Mouse (Mus musculus) kidney, embryonic 14.5 days (tissue): ENCODE results near the gene Wdpcp. TPM values are rescaled to one million over a fixed set of nuclear protein-coding genes. Genes with fewer than 3 reads are reported as not detected.

ENCODE experiments used
- ATAC-seq: fragments of 200-750 bp; cut with Nextera tagmentation; 2 replicates; pipeline ENCODE4 v1.8.0; 2017; ENCODE audit warnings: moderate number of reproducible peaks, mild to moderate bottlenecking, moderate TSS enrichment, moderate library complexity; ENCODE audit not compliant: low FRiP score, low TSS enrichment
- H3K27ac ChIP-seq: fragments of 300-500 bp; sonication (generic); 2 replicates; pipeline ENCODE4 v1.5.1; 2014; ENCODE audit warnings: low read depth, mild to moderate bottlenecking, low read length, moderate library complexity, mixed read lengths
- H3K27me3 ChIP-seq: fragments of 300-500 bp; sonication (generic); 2 replicates; pipeline ENCODE4 v1.6.1; 2014; ENCODE audit warnings: mild to moderate bottlenecking, low read length; ENCODE audit not compliant: control insufficient read depth, insufficient read depth
- H3K36me3 ChIP-seq: fragments of 300-500 bp; sonication (generic); 2 replicates; pipeline ENCODE4 v1.6.1; 2014; ENCODE audit warnings: low read length, mixed read lengths; ENCODE audit not compliant: control insufficient read depth, insufficient read depth
- H3K4me1 ChIP-seq: fragments of 300-500 bp; sonication (generic); 2 replicates; pipeline ENCODE4 v1.6.1; 2014; ENCODE audit warnings: low read length, mixed read lengths; ENCODE audit not compliant: control insufficient read depth, insufficient read depth
- H3K4me2 ChIP-seq: fragments of 300-500 bp; sonication (generic); replicated peaks from 2 replicates; pipeline ENCODE4 v1.6.1; 2014; ENCODE audit warnings: low read depth, mild to moderate bottlenecking, low read length
- H3K4me3 ChIP-seq: fragments of 300-500 bp; sonication (generic); 2 replicates; pipeline ENCODE4 v1.5.1; 2014; ENCODE audit warnings: mild to moderate bottlenecking, low read length
- H3K9ac ChIP-seq: fragments of 300-500 bp; sonication (generic); 2 replicates; pipeline ENCODE4 v1.6.1; 2014; ENCODE audit warnings: low read depth, mild to moderate bottlenecking, low read length, moderate library complexity
- H3K9me3 ChIP-seq: fragments of 300-500 bp; sonication (generic); 2 replicates; pipeline ENCODE4 v1.6.1; 2016; ENCODE audit warnings: low read length; ENCODE audit not compliant: control insufficient read depth
- WGBS: fragments of 180-500 bp; shearing (Covaris S2); extraction: QIAGEN DNeasy Blood & Tissue Kit; methylation state at CpG from one replicate; pipeline ENCODE4 v1.1.7; 2014; 5-methylcytosine and 5-hydroxymethylcytosine counted together
- polyA plus RNA-seq: library from polyadenylated mRNA; unstranded; fragments of >200 nt; fragmentation: Nextera tagmentation; extraction: Ambion mirVana; gene quantifications from 2 replicates; pipeline ENCODE4 v1.2.1, GENCODE M21; 2014

Gene Wdpcp
- polyA plus RNA-seq, 1 experiment from 2014 or later: 11.4 TPM

GRCm38 (mm10) chr11:21749487-21749886 is 177.5 kb downstream of the Wdpcp start:
- no peak overlapping the region for H3K9ac ChIP-seq
- H3K4me2 ChIP-seq: no peak overlapping the region
- no peak overlapping the region for H3K27ac ChIP-seq
- H3K9me3 ChIP-seq: no peaks in the 10 kb centered on the region
- whole genome bisulfite sequencing: 76% methylated on average over 4 of the region's 4 CpGs
- no peak overlapping the region for H3K4me3 ChIP-seq
- no peak for ATAC-seq
- H3K36me3 ChIP-seq: no peaks in the 10 kb centered on the region
- no peaks in the 10 kb centered on the region for H3K27me3 ChIP-seq
- H3K4me1 ChIP-seq: no peaks in the 10 kb centered on the region

GRCm38 (mm10) chr11:21763201-21763600 is 191.2 kb downstream of the Wdpcp start:
- H3K4me1 ChIP-seq: no peaks in the 10 kb centered on the region
- H3K27me3 ChIP-seq: no peaks in the 10 kb centered on the region
- H3K9me3 ChIP-seq: no peaks in the 10 kb centered on the region
- no peak overlapping the region for H3K4me2 ChIP-seq
- WGBS: 88% methylated on average over 4 of the region's 4 CpGs
- ATAC-seq: no peak
- no peak overlapping the region for H3K4me3 ChIP-seq
- H3K9ac ChIP-seq: no peak overlapping the region
- H3K27ac ChIP-seq: no peak overlapping the region
- H3K36me3 ChIP-seq: no peaks in the 10 kb centered on the region

- Histone ChIP-seq H3K4me2 (no peak overlapping the region), H3K9me3 (no peaks in the 10 kb centered on the region), H3K27me3 (no peaks in the 10 kb centered on the region), H3K4me1 (no peaks in the 10 kb centered on the region), H3K4me3 (no peak overlapping the region), H3K27ac (no peak overlapping the region), H3K36me3 (no peaks in the 10 kb centered on the region), H3K9ac (no peak overlapping the region)
- WGBS: 92% methylated on average over 3 of the region's 3 CpGs
- ATAC-seq: no peak
Observed at GRCm38 (mm10) chr11:21788831-21789230, 216.8 kb downstream of the Wdpcp start.

GRCm38 (mm10) chr11:21824941-21825340 is 252.9 kb downstream of the Wdpcp start:
- H3K4me3 ChIP-seq: no peak overlapping the region
- H3K9ac ChIP-seq: no peak overlapping the region
- H3K4me2 ChIP-seq: no peak overlapping the region
- ATAC-seq: no peak
- WGBS: 91% methylated on average over 3 of the region's 3 CpGs
- no peaks in the 10 kb centered on the region for H3K9me3 ChIP-seq
- H3K4me1 ChIP-seq: no peaks in the 10 kb centered on the region
- no peaks in the 10 kb centered on the region for H3K27me3 ChIP-seq
- H3K27ac ChIP-seq: no peak overlapping the region
- no peaks in the 10 kb centered on the region for H3K36me3 ChIP-seq

- no peak for ATAC-seq
- H3K36me3 ChIP-seq: no peaks in the 10 kb centered on the region
- no peak overlapping the region for H3K4me3 ChIP-seq
- no peaks in the 10 kb centered on the region for H3K4me1 ChIP-seq
- WGBS: 60% methylated on average over 1 of the region's 1 CpGs
- H3K9ac ChIP-seq: no peak overlapping the region
- H3K9me3 ChIP-seq: no peaks in the 10 kb centered on the region
- H3K4me2 ChIP-seq: no peak overlapping the region
- H3K27me3 ChIP-seq: no peaks in the 10 kb centered on the region
- H3K27ac ChIP-seq: no peak overlapping the region
Observed at GRCm38 (mm10) chr11:21826521-21826920, 254.5 kb downstream of the Wdpcp start.

- H3K36me3 ChIP-seq: no peaks in the 10 kb centered on the region
- no peak for ATAC-seq
- H3K4me3 ChIP-seq: no peak overlapping the region
- H3K27ac ChIP-seq: no peak overlapping the region
- no peaks in the 10 kb centered on the region for H3K27me3 ChIP-seq
- no peaks in the 10 kb centered on the region for H3K4me1 ChIP-seq
- WGBS: 100% methylated on average over 2 of the region's 2 CpGs
- no peaks in the 10 kb centered on the region for H3K9me3 ChIP-seq
- H3K4me2 ChIP-seq: no peak overlapping the region
- H3K9ac ChIP-seq: no peak overlapping the region
Observed at GRCm38 (mm10) chr11:21847040-21847439, 275.0 kb downstream of the Wdpcp start.

- ATAC-seq: peak; percentile 49; the same call in 1 of the 2 replicates
- no peaks in the 10 kb centered on the region for H3K4me1 ChIP-seq
- WGBS: 26% methylated on average over 6 of the region's 6 CpGs
Observed at GRCm38 (mm10) chr11:21864000-21864399, 292.0 kb downstream of the Wdpcp start.

GRCm38 (mm10) chr11:21864516-21864915 is 292.5 kb downstream of the Wdpcp start:
- Histone ChIP-seq H3K4me2 (no peak overlapping the region), H3K9me3 (no peaks in the 10 kb centered on the region), H3K4me3 (no peak overlapping the region), H3K9ac (no peak overlapping the region), H3K27ac (no peak overlapping the region), H3K4me1 (no peaks in the 10 kb centered on the region), H3K36me3 (no peaks in the 10 kb centered on the region), H3K27me3 (no peaks in the 10 kb centered on the region)
- no peak for ATAC-seq
- 43% methylated on average over 6 of the region's 6 CpGs for WGBS

More at GRCm38 (mm10) chr11:21864000-21864399, 292.0 kb downstream of the Wdpcp start:
- H3K9me3 ChIP-seq: no peaks in the 10 kb centered on the region
- H3K9ac ChIP-seq: no peak overlapping the region
- H3K36me3 ChIP-seq: no peaks in the 10 kb centered on the region
- H3K4me3 ChIP-seq: no peak overlapping the region
- H3K27me3 ChIP-seq: no peaks in the 10 kb centered on the region
- no peak overlapping the region for H3K27ac ChIP-seq
- H3K4me2 ChIP-seq: no peak overlapping the region

GRCm38 (mm10) chr11:21868675-21869074 is 296.6 kb downstream of the Wdpcp start:
- Histone ChIP-seq H3K4me1 (no peaks in the 10 kb centered on the region), H3K36me3 (no peaks in the 10 kb centered on the region), H3K4me2 (no peak overlapping the region), H3K9ac (no peak overlapping the region), H3K27ac (no peak overlapping the region), H3K4me3 (no peak overlapping the region), H3K27me3 (no peaks in the 10 kb centered on the region), H3K9me3 (no peaks in the 10 kb centered on the region)
- ATAC-seq: no peak
- 58% methylated on average over 3 of the region's 3 CpGs for WGBS
